Mouse (Mus musculus) heart, postnatal 10 days (tissue): ENCODE results near the gene Pax2. TPM values are rescaled to one million over a fixed set of nuclear protein-coding genes. Genes with fewer than 3 reads are reported as not detected.

Experiments used
- DNase-seq, 2 experiments: peaks; one replicate each; pipeline ENCODE4 v3.0.0; 2021
- intact Hi-C: fragments of 180-260 bp; cut with DNase I; formaldehyde crosslinking; loops from one replicate; pipeline ENCODE4 v1.15.1; 2025
- total RNA-seq, 2 experiments: library from RNA; stranded (reverse); gene quantifications; 2 replicates each; pipeline ENCODE4 v1.2.3; 2021

Pax2 gene
- total RNA-seq, 2 experiments from 2014 or later: not detected

GRCm38 (mm10) chr19:44770268-44771050 is 14.6 kb downstream of the Pax2 start:
- intact Hi-C loops: no loop called here
- DNase-seq: no peak

GRCm38 (mm10) chr19:44771499-44771898 is 15.7 kb downstream of the Pax2 start:
- intact Hi-C loops: no loop called here
- no peak for DNase-seq

GRCm38 (mm10) chr19:44781987-44782386 is 26.1 kb downstream of the Pax2 start:
- DNase-seq: no peak
- intact Hi-C loops: no loop called here

- DNase-seq: no peak
- intact Hi-C loops: no loop called here
These were observed 28.5 kb downstream of the Pax2 start for GRCm38 (mm10) chr19:44784391-44784790.

GRCm38 (mm10) chr19:44788488-44788887 is 32.6 kb downstream of the Pax2 start:
- DNase-seq: no peak
- intact Hi-C loops: no loop called here

GRCm38 (mm10) chr19:44791981-44792380 is 36.1 kb downstream of the Pax2 start:
- DNase-seq: no peak
- intact Hi-C loops: no loop called here

GRCm38 (mm10) chr19:44797110-44798060 is 41.5 kb downstream of the Pax2 start:
- intact Hi-C loops: no loop called here
- DNase-seq: no peak

GRCm38 (mm10) chr19:44798731-44799130 is 42.9 kb downstream of the Pax2 start:
- intact Hi-C loops: no loop called here
- DNase-seq: no peak

- intact Hi-C loops: no loop called here
- DNase-seq: no peak
These were observed 43.3 kb downstream of the Pax2 start for GRCm38 (mm10) chr19:44799156-44799555.

GRCm38 (mm10) chr19:44800327-44800726 is 44.5 kb downstream of the Pax2 start:
- intact Hi-C loops: no loop called here
- DNase-seq: no peak

GRCm38 (mm10) chr19:44808734-44809133 is 52.9 kb downstream of the Pax2 start:
- no peak for DNase-seq
- intact Hi-C loops: no loop called here

- intact Hi-C loops: no loop called here
These were observed 57.0 kb downstream of the Pax2 start for GRCm38 (mm10) chr19:44812666-44813429.

GRCm38 (mm10) chr19:44815111-44815510 is 59.3 kb downstream of the Pax2 start:
- intact Hi-C loops: no loop called here
- no peak for DNase-seq

More at GRCm38 (mm10) chr19:44812666-44813429, 57.0 kb downstream of the Pax2 start:
- no peak for DNase-seq

- no peak for DNase-seq
- intact Hi-C loops: no loop called here
These were observed 61.7 kb downstream of the Pax2 start for GRCm38 (mm10) chr19:44817403-44818128.

- no peak for DNase-seq
- intact Hi-C loops: no loop called here
These were observed 62.8 kb downstream of the Pax2 start for GRCm38 (mm10) chr19:44818676-44819075.

GRCm38 (mm10) chr19:44821581-44821980 is 65.7 kb downstream of the Pax2 start:
- no peak for DNase-seq
- intact Hi-C loops: no loop called here

GRCm38 (mm10) chr19:44822295-44822694 is 66.5 kb downstream of the Pax2 start:
- intact Hi-C loops: no loop called here
- no peak for DNase-seq

- intact Hi-C loops: no loop called here
- DNase-seq: no peak
These were observed 67.8 kb downstream of the Pax2 start for GRCm38 (mm10) chr19:44823657-44824056.

GRCm38 (mm10) chr19:44825216-44825768 is 69.4 kb downstream of the Pax2 start:
- no peak for DNase-seq
- intact Hi-C loops: no loop called here

- no peak for DNase-seq
- intact Hi-C loops: no loop called here
These were observed 70.0 kb downstream of the Pax2 start for GRCm38 (mm10) chr19:44825819-44826218.
